Mouse (Mus musculus) c-Kit-negative CD71-positive TER-119-positive erythroid progenitor cells, embryonic 14.5 days (primary cell): Measurements from ENCODE around the gene Prmt2.
A peak's percentile ranks its signal among the peaks of the same experiment; 100 is the strongest.

ENCODE experiments used
- DNase-seq: peaks from one replicate; pipeline ENCODE4 v3.0.0-alpha.2; 2013; ENCODE audit warnings: low read depth, low spot score

The Prmt2 gene

DNA sequence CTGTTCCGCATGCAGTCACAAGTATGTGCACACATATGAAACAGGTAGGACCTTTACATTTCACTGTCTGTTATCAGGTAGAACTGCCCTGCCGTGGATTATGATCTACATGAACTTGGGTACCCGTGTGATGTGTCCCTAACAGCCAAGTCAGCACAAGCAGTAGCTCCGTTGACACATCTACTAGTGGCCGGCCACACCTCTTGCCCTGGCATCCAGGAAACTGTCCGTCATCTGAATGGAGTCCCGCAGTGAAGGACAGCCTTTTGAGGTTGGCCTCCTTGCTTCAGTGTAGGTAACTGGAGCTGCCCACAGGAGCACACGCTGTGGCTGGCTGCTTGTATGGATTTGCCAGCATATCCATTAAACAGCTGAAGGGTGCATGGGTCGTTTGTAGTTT is 19.4 kb downstream of the Prmt2 start:
- DNase-seq, result no peak

DNA sequence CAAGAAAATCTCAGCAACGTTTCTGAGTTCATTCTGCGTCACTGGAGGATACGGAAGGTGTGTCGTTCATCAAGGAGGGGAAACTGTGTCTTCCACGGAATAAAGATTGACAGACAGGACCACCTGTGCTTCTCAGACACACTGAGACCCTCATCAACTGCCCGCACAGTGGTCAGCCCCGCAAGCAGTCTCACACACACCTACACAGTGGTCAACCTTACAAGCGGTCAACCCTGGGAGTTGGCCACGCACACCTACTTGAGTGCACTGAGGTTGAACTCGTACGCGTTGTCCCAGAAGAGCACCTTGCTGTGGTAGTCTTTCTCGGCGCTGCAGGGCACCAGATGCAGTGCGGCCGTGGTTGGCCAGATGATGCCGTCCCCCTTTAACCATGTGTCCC is 20.6 kb downstream of the Prmt2 start:
- no peak for DNase-seq

DNA sequence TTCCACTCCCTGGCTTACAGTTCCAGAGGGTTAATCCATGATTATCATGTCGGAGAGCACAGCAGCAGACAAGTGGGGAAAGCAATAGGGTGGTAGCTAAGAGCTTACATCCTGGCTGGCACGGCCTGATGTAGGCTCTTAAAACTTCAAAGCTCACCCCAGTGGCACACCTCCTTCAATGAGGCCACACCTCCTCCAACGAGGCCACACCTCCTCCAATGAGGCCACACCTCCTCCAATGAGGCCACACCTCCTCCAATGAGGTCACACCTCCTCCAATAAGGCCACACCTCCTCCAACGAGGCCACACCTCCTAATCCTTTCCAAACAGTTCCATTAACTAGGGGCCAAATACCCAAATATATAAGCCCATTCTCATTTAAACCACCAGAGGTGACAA is 23.5 kb downstream of the Prmt2 start:
- DNase-seq, result no peak

DNA sequence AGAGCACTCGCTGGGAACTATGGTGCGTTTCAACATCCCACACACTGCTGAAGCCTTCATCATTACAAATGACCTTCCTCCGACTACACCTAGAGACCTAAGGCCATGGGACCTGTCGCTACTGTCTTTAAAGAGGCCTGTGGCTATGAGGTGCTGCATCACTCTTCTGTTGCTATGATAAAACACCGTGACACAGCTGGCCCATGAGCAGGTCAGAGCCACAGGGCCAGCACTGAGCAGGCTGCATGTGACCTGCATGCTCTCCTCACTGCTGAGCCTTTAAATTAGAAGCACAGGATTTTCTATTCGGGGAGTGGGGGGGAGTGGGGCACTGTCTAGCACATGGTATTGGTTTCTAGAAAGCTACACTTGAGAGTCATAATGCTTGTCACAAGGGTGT is 25.5 kb downstream of the Prmt2 start:
- DNase-seq, result no peak

DNA sequence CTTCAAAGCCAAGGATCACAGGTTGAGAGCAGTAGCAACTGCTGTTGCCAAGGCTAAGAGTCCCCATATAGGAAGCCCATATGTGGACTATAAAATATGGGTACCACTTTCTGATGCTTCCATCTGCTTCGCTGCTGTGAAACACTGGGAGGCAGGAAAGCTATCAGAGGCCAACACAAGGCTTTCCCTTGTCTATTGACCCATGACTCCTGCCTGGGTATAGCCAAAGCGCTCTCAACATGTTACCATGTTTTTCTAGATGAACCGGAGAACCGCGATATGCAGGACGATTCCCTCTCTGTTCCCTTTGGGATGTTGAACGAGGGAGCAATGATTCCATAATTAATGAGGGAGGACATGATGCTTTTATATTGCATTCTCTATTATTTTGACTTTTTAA is 26.9 kb downstream of the Prmt2 start:
- DNase-seq, result no peak

DNA sequence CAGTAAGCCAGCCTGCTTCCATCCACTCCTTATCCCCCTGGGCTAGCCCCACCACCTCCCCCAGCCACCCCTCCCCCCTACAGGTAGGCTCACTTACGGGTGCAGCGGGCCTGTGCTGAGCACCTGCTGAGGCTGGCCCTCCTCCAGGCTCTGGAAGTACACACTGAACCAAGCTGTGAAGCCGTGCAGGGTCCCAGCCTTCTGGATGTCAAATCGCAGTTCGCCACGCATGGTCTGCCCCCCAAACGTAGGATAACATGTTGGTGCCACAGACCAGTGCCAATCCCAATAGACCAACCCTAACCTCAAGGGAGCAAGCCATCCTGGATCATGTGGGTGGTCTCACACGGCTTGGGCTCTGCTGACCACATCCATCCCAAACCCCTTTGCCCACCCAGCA is 28.4 kb downstream of the Prmt2 start:
- no peak for DNase-seq

DNA sequence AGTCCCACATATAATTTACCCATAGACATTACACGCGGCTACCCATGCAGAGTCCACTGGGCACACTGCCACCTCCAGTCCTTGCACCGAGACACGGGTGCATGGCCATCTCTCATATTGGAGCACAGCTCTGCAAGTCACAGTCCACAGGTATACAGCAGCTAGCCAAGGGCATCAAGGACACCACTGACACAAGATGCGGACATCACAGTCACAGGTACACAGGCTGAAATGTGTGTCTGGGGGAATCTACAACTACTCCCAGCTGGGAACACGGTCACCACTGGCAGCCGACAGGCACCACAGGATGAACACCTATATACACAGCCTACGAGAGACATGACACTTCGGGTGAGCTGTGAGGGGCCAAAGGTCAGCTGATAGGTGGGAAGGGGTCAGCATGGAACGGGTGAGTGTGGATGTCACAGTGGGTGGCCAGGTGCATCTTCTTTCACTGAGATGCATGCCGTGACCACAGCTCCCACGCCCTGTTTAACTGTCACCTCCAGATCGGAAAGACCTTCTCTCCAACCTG is 30.3 kb downstream of the Prmt2 start:
- no peak for DNase-seq

DNA sequence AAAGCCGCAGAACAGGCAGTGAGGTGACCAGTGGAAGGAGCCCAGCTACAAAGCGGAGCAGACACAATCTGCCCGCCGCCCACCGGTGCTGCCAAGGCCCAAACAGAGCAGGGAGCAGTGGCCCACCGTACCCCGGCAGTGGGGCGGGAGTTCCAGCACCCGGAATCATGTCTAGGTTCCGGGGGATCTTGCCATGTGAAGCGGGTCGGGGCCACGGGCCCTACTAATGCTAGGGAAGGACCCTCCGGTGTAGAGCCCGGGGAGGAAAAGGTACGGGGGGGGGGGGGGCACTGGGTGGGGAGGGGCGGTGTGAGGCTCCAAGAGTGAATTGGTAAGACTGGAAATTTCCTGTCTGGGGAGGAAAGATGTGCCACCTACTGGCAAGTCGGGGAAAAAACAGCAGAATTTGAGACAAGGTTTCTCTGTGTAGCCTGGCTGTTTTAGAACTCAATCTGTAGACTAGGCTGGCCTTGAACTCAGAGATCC is 33.8 kb downstream of the Prmt2 start:
- no peak for DNase-seq

DNA sequence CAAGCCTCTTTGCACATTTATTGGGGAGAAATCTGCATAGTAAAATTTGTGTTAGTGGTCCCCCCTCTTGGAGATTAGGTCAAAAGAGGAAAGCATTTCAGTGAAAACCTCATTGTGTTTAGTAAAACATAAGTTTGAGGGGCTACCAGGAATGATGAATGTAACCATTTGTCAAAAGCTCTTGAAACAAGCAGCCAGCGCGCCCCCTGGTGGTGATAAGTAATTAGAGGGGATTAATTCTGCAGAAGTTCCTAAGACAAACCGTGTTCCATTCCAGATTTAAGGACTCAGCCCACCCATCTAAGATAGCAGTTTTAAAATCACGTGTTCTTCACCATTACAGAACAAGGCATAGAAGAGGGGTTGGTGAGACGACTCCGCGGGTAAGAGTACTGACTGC is 35.7 kb downstream of the Prmt2 start:
- DNase-seq, result peak; percentile 51

DNA sequence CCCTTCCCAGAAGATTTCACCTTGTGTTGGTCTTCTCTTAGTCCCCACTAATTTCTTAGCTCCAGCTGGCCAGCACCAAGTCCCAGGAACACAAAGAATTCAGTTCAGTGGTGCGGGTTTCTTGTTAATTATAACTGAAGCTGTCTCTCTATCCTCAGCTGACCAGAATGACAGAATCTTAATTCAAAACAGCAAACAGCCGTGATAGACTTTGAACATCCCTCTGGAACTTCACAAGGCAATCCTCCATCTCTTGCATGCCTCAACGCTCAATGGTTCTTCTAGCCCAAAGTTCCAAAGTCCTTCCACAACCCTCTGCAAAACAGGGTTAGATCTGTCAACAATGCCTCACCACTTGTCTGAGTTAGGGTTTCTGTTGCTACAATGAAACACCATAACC is 36.2 kb downstream of the Prmt2 start:
- no peak for DNase-seq

DNA sequence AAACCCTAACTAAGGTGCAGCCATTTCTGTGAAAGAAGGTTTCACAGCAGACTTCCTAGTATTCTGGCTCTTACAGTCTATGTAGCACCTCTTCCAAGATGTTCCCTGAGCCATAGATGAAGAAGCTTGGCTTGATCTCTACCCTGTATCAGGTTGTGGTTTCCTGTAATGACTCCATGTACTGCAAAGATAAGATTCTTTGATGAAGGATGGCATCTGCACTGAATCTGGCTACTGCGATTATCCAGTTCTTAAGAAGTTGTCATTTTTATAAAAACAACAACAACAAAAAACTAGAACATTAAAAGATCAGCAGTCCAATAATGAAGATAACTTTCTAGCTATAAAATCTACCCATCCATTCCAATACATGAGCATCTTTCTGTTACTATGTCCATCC is 49.7 kb downstream of the Prmt2 start:
- no peak for DNase-seq

DNA sequence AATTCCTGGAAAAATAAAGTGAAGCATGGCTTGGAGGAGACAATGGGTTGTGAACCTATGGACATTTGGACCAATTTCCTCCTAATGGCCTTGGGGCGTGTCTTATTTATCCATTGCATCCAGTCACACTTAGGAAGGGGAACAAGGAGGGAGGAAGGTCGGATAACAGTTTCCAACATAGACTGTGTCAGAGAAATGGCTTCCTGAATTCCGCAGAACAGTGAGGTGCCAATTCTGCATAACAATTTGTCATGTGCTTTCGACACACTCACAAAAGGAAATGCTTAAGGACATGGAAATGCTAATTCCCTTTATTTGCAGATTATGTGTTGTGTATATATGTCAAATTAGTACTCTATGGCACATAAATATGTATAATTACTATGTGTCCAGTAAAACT is 52.4 kb downstream of the Prmt2 start:
- no peak for DNase-seq

DNA sequence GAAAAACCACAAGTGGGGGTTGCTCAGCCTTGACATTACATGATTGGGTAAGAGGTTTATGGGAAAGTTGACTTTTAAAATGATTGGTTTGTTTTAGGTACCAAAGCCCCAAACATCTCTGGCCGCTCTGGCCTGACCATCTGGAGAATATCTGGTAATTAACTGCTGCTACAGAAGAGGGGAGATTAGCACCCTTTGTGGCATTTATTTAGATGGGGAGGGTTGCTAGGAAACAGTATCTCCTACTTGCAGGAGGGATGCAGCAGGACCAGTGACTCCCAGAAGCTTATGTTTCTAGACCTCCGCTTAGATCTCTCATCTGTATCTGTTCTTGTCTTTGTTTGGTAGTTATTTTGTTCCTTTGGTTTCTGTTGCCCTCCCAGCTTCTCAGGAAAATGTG is 62.8 kb downstream of the Prmt2 start:
- DNase-seq, result no peak

DNA sequence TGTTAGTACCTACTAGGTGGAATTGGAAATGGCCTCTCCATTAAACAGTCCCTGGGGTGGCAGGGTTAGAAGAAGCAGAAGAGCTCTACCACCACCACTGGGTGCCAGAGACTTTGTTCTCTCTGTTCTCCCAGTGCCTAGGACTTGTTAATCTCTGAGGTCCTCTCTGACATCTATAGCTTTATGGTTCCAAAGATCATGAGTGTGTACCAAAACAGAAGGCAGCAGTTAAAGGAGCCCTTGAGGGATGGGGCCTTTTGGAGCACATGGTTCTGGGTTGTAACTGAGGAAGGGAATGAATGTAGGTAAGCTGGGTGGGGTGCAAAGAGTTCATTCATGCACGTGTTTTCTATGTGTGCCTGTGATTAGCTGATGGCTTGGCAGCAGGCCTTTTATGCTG is 79.7 kb downstream of the Prmt2 start:
- no peak for DNase-seq

DNA sequence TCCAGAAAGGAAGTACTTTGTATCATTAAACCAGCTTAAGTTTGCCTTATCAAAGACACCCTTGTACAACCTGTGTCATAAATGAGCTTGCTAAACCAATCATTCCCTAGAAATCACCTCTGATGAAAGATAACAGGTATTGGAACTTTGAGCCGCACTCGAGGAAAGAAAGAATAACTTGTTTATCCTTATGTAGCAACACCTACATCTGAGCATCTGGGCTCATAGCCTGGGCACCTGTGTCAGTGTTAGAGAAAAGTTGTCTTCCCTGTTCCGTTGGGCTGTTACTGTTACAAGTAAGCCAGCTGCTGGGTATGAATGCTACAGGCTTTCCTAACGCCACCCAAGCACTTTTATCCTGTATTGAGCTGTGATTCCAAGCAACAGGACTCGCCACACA is 80.1 kb downstream of the Prmt2 start:
- DNase-seq, result no peak
